Mouse (Mus musculus) hindbrain, postnatal 0 days (tissue): ENCODE data around the gene Abcc12. TPM values are rescaled to one million over a fixed set of nuclear protein-coding genes. Genes with fewer than 3 reads are reported as not detected.

Source experiments
- ATAC-seq: fragments of 200-750 bp; cut with Nextera tagmentation; 2 replicates; pipeline ENCODE4 v1.8.0; 2017; ENCODE audit warnings: mild to moderate bottlenecking, moderate TSS enrichment, moderate library complexity
- DNase-seq: peaks from one replicate; pipeline ENCODE4 v3.0.0-alpha.2; 2015; ENCODE audit warnings: low spot score
- H3K27ac ChIP-seq: fragments of 300-500 bp; sonication (generic); 2 replicates; pipeline ENCODE4 v1.5.1; 2014; ENCODE audit warnings: mild to moderate bottlenecking
- H3K27me3 ChIP-seq: fragments of 300-500 bp; sonication (generic); 2 replicates; pipeline ENCODE4 v1.6.1; 2014; ENCODE audit warnings: low read length, mixed read lengths; ENCODE audit not compliant: insufficient read depth
- H3K36me3 ChIP-seq: fragments of 300-500 bp; sonication (generic); 2 replicates; pipeline ENCODE4 v1.6.1; 2014; ENCODE audit warnings: low read length, mixed read lengths; ENCODE audit not compliant: insufficient read depth
- H3K4me1 ChIP-seq: fragments of 300-500 bp; sonication (generic); 2 replicates; pipeline ENCODE4 v1.6.1; 2014; ENCODE audit warnings: antibody characterized with exemption, low read length, mixed read lengths; ENCODE audit not compliant: insufficient read depth
- H3K4me2 ChIP-seq: fragments of 300-500 bp; sonication (generic); 2 replicates; pipeline ENCODE4 v1.6.1; 2014; ENCODE audit warnings: low read depth, mild to moderate bottlenecking, low read length, moderate library complexity, mixed read lengths
- H3K4me3 ChIP-seq: fragments of 300-500 bp; sonication (generic); 2 replicates; pipeline ENCODE4 v1.5.1; 2014; ENCODE audit warnings: low read length
- H3K9ac ChIP-seq: fragments of 300-500 bp; sonication (generic); replicated peaks from 2 replicates; pipeline ENCODE4 v1.6.1; 2014; ENCODE audit warnings: mild to moderate bottlenecking, low read length, moderate library complexity, mixed read lengths
- H3K9me3 ChIP-seq: fragments of 300-500 bp; sonication (generic); 2 replicates; pipeline ENCODE4 v1.6.1; 2016; ENCODE audit warnings: low read length, mixed read lengths
- CTCF ChIP-seq: IDR thresholded peaks from 2 replicates; pipeline ENCODE4 v1.5.1; 2016; ENCODE audit warnings: antibody characterized with exemption, control low read depth, low read depth
- WGBS: fragments of 180-500 bp; shearing (Covaris S2); extraction: QIAGEN DNeasy Blood & Tissue Kit; methylation state at CpG from one replicate; pipeline ENCODE4 v1.1.7; 2014; 5-methylcytosine and 5-hydroxymethylcytosine counted together
- polyA plus RNA-seq: library from polyadenylated mRNA; unstranded; fragments of >200 nt; fragmentation: Nextera tagmentation; extraction: Ambion mirVana; gene quantifications from 2 replicates; pipeline ENCODE4 v1.2.1, GENCODE M21; 2015
- total RNA-seq: library from RNA; depleted of rRNA; stranded (reverse); fragments of >200 nt; gene quantifications from 2 replicates; pipeline ENCODE4 v1.2.3, GENCODE M21; 2014

The Abcc12 gene
- total and polyA plus RNA-seq, 2 experiments from 2014 or later, result 0.19 to 0.26 TPM

DNA sequence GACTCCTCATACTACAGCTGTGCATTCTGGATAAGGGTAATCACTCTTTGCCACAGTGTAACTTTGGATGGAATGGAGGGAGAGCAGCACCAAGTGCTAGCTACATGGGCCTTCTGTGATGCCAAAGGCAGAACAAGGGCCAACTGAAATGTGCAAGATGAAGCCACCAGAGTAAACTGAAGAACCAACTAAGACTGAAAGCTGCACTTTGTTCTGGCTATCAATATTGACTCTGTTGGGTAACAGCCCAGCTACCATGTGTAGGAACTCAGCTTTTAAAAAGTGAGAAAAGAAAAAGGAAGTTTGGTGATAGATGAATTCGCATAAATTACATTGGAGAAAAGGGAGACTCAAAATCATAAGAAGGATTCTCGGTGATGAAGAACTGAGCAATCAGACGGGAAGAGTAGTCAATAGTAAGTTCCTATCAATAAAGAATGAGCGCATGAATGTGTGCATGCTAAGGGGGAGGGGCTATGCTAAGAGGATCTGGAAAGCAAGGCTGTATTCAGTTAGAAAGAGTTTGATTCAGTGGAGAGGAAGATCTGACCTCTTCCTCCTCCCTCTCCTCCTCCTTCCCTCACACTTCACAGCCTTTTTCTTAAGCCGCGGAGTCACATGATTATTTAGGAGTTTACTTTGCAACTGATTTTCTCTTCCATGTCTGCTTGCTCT, 34.7 kb upstream of the Abcc12 start:
- no peak for DNase-seq
- Histone ChIP-seq H3K9me3 (no peaks in the 10 kb centered on the region), H3K4me1 (no peaks in the 10 kb centered on the region), H3K9ac (no peak overlapping the region), H3K4me2 (no peak overlapping the region), H3K27me3 (no peaks in the 10 kb centered on the region), H3K4me3 (no peak overlapping the region), H3K27ac (no peak overlapping the region), H3K36me3 (no peaks in the 10 kb centered on the region)
- TF ChIP-seq CTCF, result no peak
- ATAC-seq, result no peak
- WGBS, result 82% methylated on average over 6 of the region's 6 CpGs

- Histone ChIP-seq H3K27me3 (no peaks in the 10 kb centered on the region), H3K4me2 (no peak overlapping the region), H3K36me3 (no peaks in the 10 kb centered on the region), H3K4me1 (no peaks in the 10 kb centered on the region), H3K9me3 (no peaks in the 10 kb centered on the region), H3K9ac (no peak overlapping the region), H3K4me3 (no peak overlapping the region), H3K27ac (no peak overlapping the region)
- no peak for TF ChIP-seq CTCF
- no peak for DNase-seq
- WGBS, result 71% methylated on average over 2 of the region's 2 CpGs
- no peak for ATAC-seq
These were observed 33.3 kb upstream of the Abcc12 start for GRCm38 (mm10) chr8:86613798-86614197.

DNA sequence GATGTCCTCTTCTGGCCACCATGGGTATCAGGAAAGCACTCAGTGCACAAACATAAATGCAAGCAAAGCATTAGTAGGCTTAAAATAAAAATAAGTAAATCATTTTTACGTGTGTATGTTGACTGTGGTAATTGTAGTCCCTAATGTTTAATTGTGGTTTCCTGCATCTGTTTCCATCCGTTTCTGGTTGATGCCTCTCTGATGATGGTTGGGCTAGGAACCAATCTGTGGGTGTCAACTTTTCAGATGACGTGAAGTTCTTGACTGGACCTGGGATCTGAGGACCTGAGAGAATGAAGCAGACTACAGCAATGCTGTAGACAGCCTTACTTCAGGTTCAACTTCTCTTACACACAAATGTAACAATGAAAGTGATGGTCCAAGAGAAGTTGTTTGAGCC, 24.2 kb upstream of the Abcc12 start:
- no peak for TF ChIP-seq CTCF
- ATAC-seq, result no peak
- 84% methylated on average over 3 of the region's 3 CpGs for WGBS
- Histone ChIP-seq H3K4me2 (no peak overlapping the region), H3K27me3 (no peaks in the 10 kb centered on the region), H3K4me1 (no peaks in the 10 kb centered on the region), H3K36me3 (no peaks in the 10 kb centered on the region), H3K4me3 (no peak overlapping the region), H3K9ac (no peak overlapping the region), H3K27ac (no peak overlapping the region), H3K9me3 (no peaks in the 10 kb centered on the region)
- DNase-seq, result no peak

DNA sequence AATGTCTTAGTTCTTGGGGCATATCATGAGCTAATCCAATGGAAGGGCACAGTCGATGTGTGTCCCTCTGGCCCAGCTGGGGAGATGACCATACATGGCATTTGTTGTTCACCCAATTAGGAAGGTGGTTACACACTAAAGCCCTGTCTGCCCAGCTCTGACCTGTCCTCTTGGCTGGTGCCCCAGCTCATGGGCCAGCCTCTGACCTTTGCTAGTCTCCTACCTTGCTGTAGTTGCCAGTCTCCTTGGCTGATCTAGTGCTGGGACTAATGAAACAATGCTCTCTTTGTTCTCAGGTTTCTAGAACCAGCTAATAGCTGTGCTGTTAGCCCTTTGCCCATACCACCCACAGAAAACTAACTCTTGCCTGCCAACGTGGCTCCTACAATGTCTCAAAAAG, 22.7 kb upstream of the Abcc12 start:
- ATAC-seq (no peak), DNase-seq (no peak)
- Histone ChIP-seq H3K4me3 (no peak overlapping the region), H3K4me1 (no peaks in the 10 kb centered on the region), H3K36me3 (no peaks in the 10 kb centered on the region), H3K27ac (no peak overlapping the region), H3K9ac (no peak overlapping the region), H3K27me3 (no peaks in the 10 kb centered on the region), H3K4me2 (no peak overlapping the region), H3K9me3 (no peaks in the 10 kb centered on the region)
- WGBS, result 60% methylated on average over 2 of the region's 2 CpGs
- no peak for TF ChIP-seq CTCF

DNA sequence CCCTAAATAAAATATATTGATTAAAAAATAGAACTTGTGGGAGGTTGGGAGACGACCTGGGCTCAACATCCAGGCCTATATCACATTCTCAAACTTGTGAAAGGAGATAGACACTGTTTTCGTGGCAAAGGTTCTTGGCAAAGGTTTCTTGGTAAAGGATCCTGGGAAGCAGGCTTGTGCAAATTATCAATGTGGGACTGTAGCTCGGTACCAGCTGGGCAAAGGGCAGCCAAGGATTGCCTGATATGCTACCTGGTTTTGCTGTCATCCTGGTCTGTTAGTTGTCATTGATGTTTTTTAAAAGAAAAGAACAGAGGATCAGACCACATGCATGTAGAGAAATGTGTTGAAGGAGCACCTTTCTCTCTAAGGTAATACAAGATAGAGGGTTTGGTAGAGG, 19.8 kb upstream of the Abcc12 start:
- Histone ChIP-seq H3K4me1 (no peaks in the 10 kb centered on the region), H3K4me2 (no peak overlapping the region), H3K9ac (no peak overlapping the region), H3K4me3 (no peak overlapping the region), H3K36me3 (no peaks in the 10 kb centered on the region), H3K27me3 (no peaks in the 10 kb centered on the region), H3K9me3 (no peaks in the 10 kb centered on the region), H3K27ac (no peak overlapping the region)
- 86% methylated on average over 3 of the region's 3 CpGs for WGBS
- no peak for ATAC-seq
- no peak for TF ChIP-seq CTCF
- DNase-seq, result no peak

- Histone ChIP-seq H3K27ac (no peak overlapping the region), H3K4me1 (no peaks in the 10 kb centered on the region), H3K27me3 (no peaks in the 10 kb centered on the region), H3K9me3 (no peaks in the 10 kb centered on the region), H3K4me2 (no peak overlapping the region), H3K36me3 (no peaks in the 10 kb centered on the region), H3K4me3 (no peak overlapping the region), H3K9ac (no peak overlapping the region)
- WGBS, result 87% methylated on average over 6 of the region's 6 CpGs
- TF ChIP-seq CTCF, result no peak
- ATAC-seq (no peak), DNase-seq (no peak)
These were observed 18.8 kb upstream of the Abcc12 start for GRCm38 (mm10) chr8:86599299-86599698.

DNA sequence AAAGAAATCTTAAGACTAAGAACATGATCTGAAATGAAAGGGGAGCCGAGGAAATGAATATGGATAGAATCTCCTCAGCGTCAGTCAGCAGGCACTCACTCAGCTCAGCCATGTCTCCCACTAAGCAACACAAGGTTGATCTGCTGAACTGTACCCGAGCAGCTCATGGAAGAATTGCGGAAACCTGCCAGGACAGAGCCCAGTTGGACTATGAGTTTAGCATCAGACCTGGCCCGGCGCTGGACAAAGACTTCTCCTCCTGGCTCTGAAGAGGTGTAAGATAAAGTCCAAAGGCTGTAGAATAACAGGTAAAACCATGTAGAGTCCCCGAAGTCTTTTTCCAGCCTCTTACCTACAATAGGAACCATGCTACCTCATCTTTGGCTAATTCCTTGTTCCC, 17.2 kb upstream of the Abcc12 start:
- no peak for TF ChIP-seq CTCF
- H3K4me3 ChIP-seq, result no peak overlapping the region
- no peaks in the 10 kb centered on the region for H3K27me3 ChIP-seq
- no peak overlapping the region for H3K9ac ChIP-seq
- ATAC-seq (no peak), DNase-seq (no peak)
- H3K4me2 ChIP-seq, result no peak overlapping the region
- H3K36me3 ChIP-seq, result no peaks in the 10 kb centered on the region
- no peaks in the 10 kb centered on the region for H3K4me1 ChIP-seq
- WGBS, result 89% methylated on average over 7 of the region's 7 CpGs
- no peak overlapping the region for H3K27ac ChIP-seq
- no peaks in the 10 kb centered on the region for H3K9me3 ChIP-seq
